Mouse (Mus musculus): ENCODE results near the gene Pcca.

GRCm38 (mm10) chr14:122691555-122691954 lies 157.4 kb downstream of the Pcca start:
- TF ChIP-seq CTCF (IDR thresholded peaks at IDR 0.05; ENCODE audit: borderline replicate concordance, control insufficient read depth, extremely low read depth, insufficient read depth, low read length, poor library complexity) (no peak), POLR2A (IDR thresholded peaks at IDR 0.05; ENCODE audit: control insufficient read depth, extremely low read depth, insufficient read depth, low read length, poor library complexity) (no peak)

All from thymus, adult 2 months (tissue).